Mouse (Mus musculus): ENCODE results near the gene Smpd1. TPM values are rescaled to one million over a fixed set of nuclear protein-coding genes. Genes with fewer than 3 reads are reported as not detected.

Smpd1 gene
- 47.9 TPM for polyA plus RNA-seq (2017; shearing (Covaris generic))

DNA sequence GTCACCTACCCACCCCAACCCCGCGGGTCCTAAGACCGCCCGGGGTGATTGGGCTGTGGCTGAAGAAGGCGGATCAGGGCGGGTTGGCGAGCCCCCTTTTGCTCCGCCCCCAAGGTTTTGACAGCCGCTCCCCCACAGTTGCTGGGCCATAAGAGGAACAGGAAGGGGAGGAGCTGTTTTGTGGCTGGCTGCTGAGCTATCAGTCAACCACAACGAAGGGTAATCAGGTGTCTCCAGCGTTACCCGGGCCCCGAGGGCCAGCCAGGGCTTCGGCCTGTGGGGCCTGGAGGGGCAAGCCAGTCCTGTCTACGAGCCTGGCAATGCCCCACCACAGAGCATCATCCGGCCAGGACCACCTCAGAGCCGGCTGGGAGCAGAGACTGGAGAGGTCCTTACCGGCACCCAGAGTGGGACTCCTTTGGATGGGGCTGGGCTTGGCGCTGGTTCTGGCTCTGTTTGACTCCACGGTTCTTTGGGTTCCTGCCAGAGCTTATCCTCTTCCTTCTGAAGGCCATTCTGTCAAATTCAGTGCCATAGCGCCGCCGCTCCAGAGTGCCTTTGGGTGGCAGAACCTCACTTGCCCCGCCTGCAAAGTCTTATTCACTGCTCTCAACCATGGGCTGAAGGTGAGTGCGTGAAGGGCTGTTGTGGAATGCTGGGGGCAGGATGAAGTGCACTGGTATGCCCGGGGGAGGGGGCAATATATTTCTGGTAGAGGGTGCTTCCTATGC lies at the start of gene Smpd1:
TSS of gene Smpd1 (plus strand) at position 149 of the 731 bp plus-strand sequence.

DNA sequence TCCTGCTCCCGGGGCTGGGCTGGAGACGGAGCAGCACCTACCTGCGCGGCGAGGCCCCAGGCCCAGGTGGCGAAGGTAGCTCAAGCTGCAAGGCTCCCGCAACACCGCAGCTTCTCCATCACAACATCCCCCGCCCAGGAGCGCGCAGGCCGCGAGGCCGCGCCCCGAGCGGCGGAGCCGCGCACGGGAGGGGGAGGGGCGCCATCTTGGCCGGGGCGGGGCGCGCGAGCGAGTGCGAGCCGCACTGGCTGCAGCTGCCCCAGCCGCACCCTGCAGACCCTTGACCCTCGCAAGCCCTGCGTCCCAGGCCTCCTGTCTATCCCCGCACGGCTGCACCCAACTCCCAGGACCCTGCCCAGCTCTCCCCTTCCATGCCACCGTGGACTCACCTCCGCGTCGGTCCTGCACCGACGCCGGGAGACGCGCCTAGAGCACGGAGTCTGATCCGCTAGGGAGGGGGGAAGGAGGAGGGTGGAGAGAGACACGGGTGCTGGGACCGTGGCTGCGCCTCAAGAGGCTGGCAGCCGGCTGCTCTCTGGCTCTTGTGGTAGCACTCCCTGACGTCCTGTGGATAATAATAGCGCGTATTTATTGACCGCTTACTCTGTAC lies 27.0 kb downstream of the Smpd1 start, which contains the start of gene Apbb1:
TSS of gene Apbb1 (minus strand) at position 560 of the 610 bp plus-strand sequence.

Other genes starting within 250 kb of the Smpd1 start
- 0.09 TPM for gene Olfr689, start 243.2 kb upstream of the Smpd1 start, polyA plus RNA-seq (2017; shearing (Covaris generic))
- gene Olfr690, start 220.3 kb upstream of the Smpd1 start, polyA plus RNA-seq (2017; shearing (Covaris generic)) = not detected
- not detected for gene Olfr691, start 212.1 kb upstream of the Smpd1 start, polyA plus RNA-seq (2017; shearing (Covaris generic))
- gene Olfr692, start 186.1 kb upstream of the Smpd1 start, polyA plus RNA-seq (2017; shearing (Covaris generic)) = not detected
- not detected for gene Gm5901, start 179.3 kb upstream of the Smpd1 start, polyA plus RNA-seq (2017; shearing (Covaris generic))
- gene Fam160a2, start 154.3 kb upstream of the Smpd1 start, polyA plus RNA-seq (2017; shearing (Covaris generic)) = 26.9 TPM
- gene Cnga4, start 149.8 kb upstream of the Smpd1 start, polyA plus RNA-seq (2017; shearing (Covaris generic)) = not detected
- gene Cckbr, start 128.6 kb upstream of the Smpd1 start, polyA plus RNA-seq (2017; shearing (Covaris generic)) = not detected
- gene Cavin3, start 72.1 kb upstream of the Smpd1 start, polyA plus RNA-seq (2017; shearing (Covaris generic)) = not detected
- gene Apbb1, start 27.3 kb downstream of the Smpd1 start, polyA plus RNA-seq (2017; shearing (Covaris generic)) = 5.6 TPM
- not detected for gene Hpx, start 45.8 kb downstream of the Smpd1 start, polyA plus RNA-seq (2017; shearing (Covaris generic))
- gene Trim3, start 79.2 kb downstream of the Smpd1 start, polyA plus RNA-seq (2017; shearing (Covaris generic)) = 2.1 TPM
- 255 TPM for gene Timm10b, start 85.7 kb downstream of the Smpd1 start, polyA plus RNA-seq (2017; shearing (Covaris generic))
- 35.3 TPM for gene Arfip2, start 86.1 kb downstream of the Smpd1 start, polyA plus RNA-seq (2017; shearing (Covaris generic))
- 14.3 TPM for gene Gm45799, start 86.2 kb downstream of the Smpd1 start, polyA plus RNA-seq (2017; shearing (Covaris generic))
- gene Dnhd1, start 96.5 kb downstream of the Smpd1 start, polyA plus RNA-seq (2017; shearing (Covaris generic)) = 3.3 TPM
- gene Ilk, start 182.2 kb downstream of the Smpd1 start, polyA plus RNA-seq (2017; shearing (Covaris generic)) = 244 TPM
- gene Rrp8, start 183.0 kb downstream of the Smpd1 start, polyA plus RNA-seq (2017; shearing (Covaris generic)) = 48.8 TPM
- 18.8 TPM for gene Taf10, start 190.0 kb downstream of the Smpd1 start, polyA plus RNA-seq (2017; shearing (Covaris generic))
- 133 TPM for gene Tpp1, start 197.9 kb downstream of the Smpd1 start, polyA plus RNA-seq (2017; shearing (Covaris generic))
- gene Dchs1, start 233.3 kb downstream of the Smpd1 start, polyA plus RNA-seq (2017; shearing (Covaris generic)) = not detected

Data from CD4-positive, CD25-positive, alpha-beta regulatory T cell, adult 9 weeks (primary cell).